Mouse (Mus musculus): ENCODE data around the gene Olfr183. TPM values are rescaled to one million over a fixed set of nuclear protein-coding genes. Genes with fewer than 3 reads are reported as not detected.
"Not testable (repeated sequence)": the region's sequence is repeated elsewhere in the genome, so short reads cannot be mapped to it uniquely, and the experiment has no call there.

Gene Olfr183
- polyA plus RNA-seq (2016; fragmentation: Nextera tagmentation; extraction: Ambion mirVana), result not detected in 2 replicates

- Histone ChIP-seq H3K9me3 (no peaks in the 10 kb centered on the region), H3K4me2 (replicated peaks) (no peak within 1 kb of the TSS), H3K27me3 (no peaks in the 10 kb centered on the region), H3K4me3 (no peak within 1 kb of the TSS), H3K36me3 (no peaks in the 10 kb centered on the region), H3K4me1 (no peaks in the 10 kb centered on the region), H3K9ac (replicated peaks) (no peak within 1 kb of the TSS), H3K27ac (replicated peaks) (no peak within 1 kb of the TSS)
- no peak for ATAC-seq (ENCODE audit: low FRiP score, low read depth)
- WGBS, result 76% methylated on average over 2 of the region's 2 CpGs
These were observed at the start of gene Olfr183 for GRCm38 (mm10) chr16:58995057-58995456. Gene Olfr183, plus strand, starts transcription at chr16:58995357.

GRCm38 (mm10) chr16:59007146-59007545, 12.0 kb downstream of the Olfr183 start:
- no peaks in the 10 kb centered on the region for H3K4me1 ChIP-seq
- H3K9me3 ChIP-seq, result no peaks in the 10 kb centered on the region
- no peak overlapping the region for H3K27ac ChIP-seq (replicated peaks)
- no peak overlapping the region for H3K9ac ChIP-seq (replicated peaks)
- no peaks in the 10 kb centered on the region for H3K36me3 ChIP-seq
- H3K4me2 ChIP-seq (replicated peaks), result no peak overlapping the region
- ATAC-seq (ENCODE audit: low FRiP score, low read depth), result no peak
- no peaks in the 10 kb centered on the region for H3K27me3 ChIP-seq
- H3K4me3 ChIP-seq, result no peak overlapping the region

- Histone ChIP-seq H3K9me3 (no peaks in the 10 kb centered on the region), H3K9ac (replicated peaks) (no peak overlapping the region), H3K27ac (replicated peaks) (no peak overlapping the region), H3K27me3 (no peaks in the 10 kb centered on the region), H3K4me1 (no peaks in the 10 kb centered on the region), H3K4me2 (replicated peaks) (no peak overlapping the region), H3K4me3 (no peak overlapping the region), H3K36me3 (no peaks in the 10 kb centered on the region)
- 68% methylated on average over 2 of the region's 2 CpGs for WGBS
- ATAC-seq (ENCODE audit: low FRiP score, low read depth), result no peak
These were observed 18.3 kb downstream of the Olfr183 start for GRCm38 (mm10) chr16:59013357-59014018.

- Histone ChIP-seq H3K4me1 (no peaks in the 10 kb centered on the region), H3K4me2 (replicated peaks) (no peak within 1 kb of the TSS), H3K27ac (replicated peaks) (no peak within 1 kb of the TSS), H3K27me3 (no peaks in the 10 kb centered on the region), H3K36me3 (no peaks in the 10 kb centered on the region), H3K4me3 (no peak within 1 kb of the TSS), H3K9me3 (no peaks in the 10 kb centered on the region), H3K9ac (replicated peaks) (no peak within 1 kb of the TSS)
- ATAC-seq (ENCODE audit: low FRiP score, low read depth), result no peak
- WGBS, result 92% methylated on average over 4 of the region's 4 CpGs
These were observed 35.0 kb downstream of the Olfr183 start, which contains the start of gene Olfr186 for GRCm38 (mm10) chr16:59030191-59030590. Gene Olfr186, minus strand, starts transcription at chr16:59030291.

GRCm38 (mm10) chr16:59039710-59040109, 44.6 kb downstream of the Olfr183 start, which contains the start of gene Olfr187:
Gene Olfr187, minus strand, starts transcription at chr16:59039767.
- H3K27ac ChIP-seq (replicated peaks), result no peak within 1 kb of the TSS
- H3K36me3 ChIP-seq, result no peaks in the 10 kb centered on the region
- H3K9ac ChIP-seq (replicated peaks), result no peak within 1 kb of the TSS
- no peaks in the 10 kb centered on the region for H3K9me3 ChIP-seq
- WGBS, result 89% methylated on average over 7 of the region's 7 CpGs
- no peak within 1 kb of the TSS for H3K4me2 ChIP-seq (replicated peaks)
- no peak within 1 kb of the TSS for H3K4me3 ChIP-seq
- no peaks in the 10 kb centered on the region for H3K4me1 ChIP-seq
- no peaks in the 10 kb centered on the region for H3K27me3 ChIP-seq
- no peak for ATAC-seq (ENCODE audit: low FRiP score, low read depth)

- Histone ChIP-seq H3K9me3 (no peaks in the 10 kb centered on the region), H3K27ac (replicated peaks) (no peak overlapping the region), H3K4me1 (no peaks in the 10 kb centered on the region), H3K9ac (replicated peaks) (no peak overlapping the region), H3K27me3 (no peaks in the 10 kb centered on the region), H3K4me2 (replicated peaks) (no peak overlapping the region), H3K4me3 (no peak overlapping the region), H3K36me3 (no peaks in the 10 kb centered on the region)
- WGBS, result 79% methylated on average over 3 of the region's 3 CpGs
- ATAC-seq (ENCODE audit: low FRiP score, low read depth), result no peak
These were observed 50.7 kb downstream of the Olfr183 start for GRCm38 (mm10) chr16:59045835-59046234.

- no peaks in the 10 kb centered on the region for H3K36me3 ChIP-seq
- WGBS, result 73% methylated on average over 4 of the region's 4 CpGs
- no peak for ATAC-seq (ENCODE audit: low FRiP score, low read depth)
These were observed 52.4 kb downstream of the Olfr183 start for GRCm38 (mm10) chr16:59047579-59047978.

GRCm38 (mm10) chr16:59048860-59049259, 53.7 kb downstream of the Olfr183 start:
- ATAC-seq (ENCODE audit: low FRiP score, low read depth), result no peak
- 86% methylated on average over 1 of the region's 1 CpGs for WGBS

More at GRCm38 (mm10) chr16:59047579-59047978, 52.4 kb downstream of the Olfr183 start:
- Histone ChIP-seq H3K4me1 (no peaks in the 10 kb centered on the region), H3K27ac (replicated peaks) (no peak overlapping the region), H3K4me2 (replicated peaks) (no peak overlapping the region), H3K27me3 (no peaks in the 10 kb centered on the region), H3K9me3 (no peaks in the 10 kb centered on the region), H3K4me3 (no peak overlapping the region), H3K9ac (replicated peaks) (no peak overlapping the region)

GRCm38 (mm10) chr16:59049286-59049685, 54.1 kb downstream of the Olfr183 start:
- H3K27ac ChIP-seq (replicated peaks); ATAC-seq (ENCODE audit: low FRiP score, low read depth); H3K4me1 ChIP-seq; H3K4me2 ChIP-seq (replicated peaks); H3K36me3 ChIP-seq; H3K4me3 ChIP-seq; H3K9ac ChIP-seq (replicated peaks); H3K27me3 ChIP-seq; H3K9me3 ChIP-seq: not testable (repeated sequence)
- WGBS, result 92% methylated on average over 2 of the region's 2 CpGs

More at GRCm38 (mm10) chr16:59048860-59049259, 53.7 kb downstream of the Olfr183 start:
- Histone ChIP-seq H3K9ac (replicated peaks) (no peak overlapping the region), H3K4me3 (no peak overlapping the region), H3K27me3 (no peaks in the 10 kb centered on the region), H3K4me2 (replicated peaks) (no peak overlapping the region), H3K36me3 (no peaks in the 10 kb centered on the region), H3K9me3 (no peaks in the 10 kb centered on the region), H3K4me1 (no peaks in the 10 kb centered on the region), H3K27ac (replicated peaks) (no peak overlapping the region)

Other genes with a start within 250 kb of the Olfr183 start
- gene Olfr172, start 232.2 kb upstream of the Olfr183 start, polyA plus RNA-seq (2016; fragmentation: Nextera tagmentation; extraction: Ambion mirVana), result not detected in 2 replicates
- not detected in 2 replicates for gene Olfr173, start 195.1 kb upstream of the Olfr183 start, polyA plus RNA-seq (2016; fragmentation: Nextera tagmentation; extraction: Ambion mirVana)
- not detected in 2 replicates for gene Olfr175-ps1, start 168.6 kb upstream of the Olfr183 start, polyA plus RNA-seq (2016; fragmentation: Nextera tagmentation; extraction: Ambion mirVana)
- gene Olfr177, start 120.6 kb upstream of the Olfr183 start, polyA plus RNA-seq (2016; fragmentation: Nextera tagmentation; extraction: Ambion mirVana), result not detected in 2 replicates
- not detected in 2 replicates for gene Olfr178, start 103.3 kb upstream of the Olfr183 start, polyA plus RNA-seq (2016; fragmentation: Nextera tagmentation; extraction: Ambion mirVana)
- gene Olfr181, start 66.6 kb upstream of the Olfr183 start, polyA plus RNA-seq (2016; fragmentation: Nextera tagmentation; extraction: Ambion mirVana), result not detected in 2 replicates
- not detected in 2 replicates for gene Olfr180, start 66.0 kb upstream of the Olfr183 start, polyA plus RNA-seq (2016; fragmentation: Nextera tagmentation; extraction: Ambion mirVana)
- gene Olfr186, start 34.9 kb downstream of the Olfr183 start, polyA plus RNA-seq (2016; fragmentation: Nextera tagmentation; extraction: Ambion mirVana), result not detected in 2 replicates
- not detected in 2 replicates for gene Olfr187, start 44.4 kb downstream of the Olfr183 start, polyA plus RNA-seq (2016; fragmentation: Nextera tagmentation; extraction: Ambion mirVana)
- not detected in 2 replicates for gene Olfr190, start 82.6 kb downstream of the Olfr183 start, polyA plus RNA-seq (2016; fragmentation: Nextera tagmentation; extraction: Ambion mirVana)
- gene Olfr191, start 94.5 kb downstream of the Olfr183 start, polyA plus RNA-seq (2016; fragmentation: Nextera tagmentation; extraction: Ambion mirVana), result not detected in 2 replicates
- gene Olfr193, start 116.5 kb downstream of the Olfr183 start, polyA plus RNA-seq (2016; fragmentation: Nextera tagmentation; extraction: Ambion mirVana), result not detected in 2 replicates
- not detected in 2 replicates for gene Olfr194, start 125.7 kb downstream of the Olfr183 start, polyA plus RNA-seq (2016; fragmentation: Nextera tagmentation; extraction: Ambion mirVana)
- not detected in 2 replicates for gene Olfr195, start 151.7 kb downstream of the Olfr183 start, polyA plus RNA-seq (2016; fragmentation: Nextera tagmentation; extraction: Ambion mirVana)
- not detected in 2 replicates for gene Olfr196, start 175.1 kb downstream of the Olfr183 start, polyA plus RNA-seq (2016; fragmentation: Nextera tagmentation; extraction: Ambion mirVana)
- not detected in 2 replicates for gene Olfr198, start 208.2 kb downstream of the Olfr183 start, polyA plus RNA-seq (2016; fragmentation: Nextera tagmentation; extraction: Ambion mirVana)
- not detected in 2 replicates for gene Olfr199, start 224.4 kb downstream of the Olfr183 start, polyA plus RNA-seq (2016; fragmentation: Nextera tagmentation; extraction: Ambion mirVana)